Mouse (Mus musculus): ENCODE data around the gene Ypel3.
A peak's percentile ranks its signal among the peaks of the same experiment; 100 is the strongest.

Gene Ypel3

GRCm38 (mm10) chr7:126760391-126760802, 16.4 kb upstream of the Ypel3 start:
- peaks cover 67% of the 10 kb centered on the region for H3K4me1 ChIP-seq (replicated peaks; ENCODE audit: low read depth, low read length)
- peaks cover 46% of the 10 kb centered on the region for H3K36me3 ChIP-seq (ENCODE audit: insufficient read depth, low read length)
- peak overlapping the region; percentile 94 for H3K4me3 ChIP-seq (replicated peaks; ENCODE audit: low read length)
- H3K27me3 ChIP-seq (ENCODE audit: insufficient read depth, low read length), result no peaks in the 10 kb centered on the region
- no peaks in the 10 kb centered on the region for H3K9me3 ChIP-seq (ENCODE audit: low read length)
- TF ChIP-seq CTCF (conservative IDR thresholded peaks at IDR 0.05; ENCODE audit: low read length) (no peak), POU5F1 (IDR thresholded peaks at IDR 0.05; ENCODE audit: borderline replicate concordance, low read length) (no peak), NANOG (IDR thresholded peaks at IDR 0.05; ENCODE audit: borderline replicate concordance, low read length) (no peak)

- TF ChIP-seq CTCF (conservative IDR thresholded peaks at IDR 0.05; ENCODE audit: low read length) (no peak), POU5F1 (IDR thresholded peaks at IDR 0.05; ENCODE audit: borderline replicate concordance, low read length) (no peak), NANOG (IDR thresholded peaks at IDR 0.05; ENCODE audit: borderline replicate concordance, low read length) (no peak)
Observed at GRCm38 (mm10) chr7:126760956-126761355, 15.8 kb upstream of the Ypel3 start.

GRCm38 (mm10) chr7:126761529-126762067, 15.2 kb upstream of the Ypel3 start:
- Histone ChIP-seq H3K4me1 (replicated peaks; ENCODE audit: low read depth, low read length) (peaks cover 79% of the 10 kb centered on the region), H3K27me3 (ENCODE audit: insufficient read depth, low read length) (no peaks in the 10 kb centered on the region), H3K36me3 (ENCODE audit: insufficient read depth, low read length) (peaks cover 58% of the 10 kb centered on the region), H3K4me3 (replicated peaks; ENCODE audit: low read length) (peak overlapping the region; percentile 94), H3K9me3 (ENCODE audit: low read length) (no peaks in the 10 kb centered on the region)
- TF ChIP-seq CTCF (conservative IDR thresholded peaks at IDR 0.05; ENCODE audit: low read length) (no peak), POU5F1 (IDR thresholded peaks at IDR 0.05; ENCODE audit: borderline replicate concordance, low read length) (no peak), NANOG (IDR thresholded peaks at IDR 0.05; ENCODE audit: borderline replicate concordance, low read length) (no peak)

More at GRCm38 (mm10) chr7:126760956-126761355, 15.8 kb upstream of the Ypel3 start:
- Histone ChIP-seq H3K9me3 (ENCODE audit: low read length) (no peaks in the 10 kb centered on the region), H3K27me3 (ENCODE audit: insufficient read depth, low read length) (no peaks in the 10 kb centered on the region), H3K36me3 (ENCODE audit: insufficient read depth, low read length) (peaks cover 51% of the 10 kb centered on the region), H3K4me1 (replicated peaks; ENCODE audit: low read depth, low read length) (peaks cover 73% of the 10 kb centered on the region), H3K4me3 (replicated peaks; ENCODE audit: low read length) (peak overlapping the region; percentile 94)

- TF ChIP-seq NANOG (IDR thresholded peaks at IDR 0.05; ENCODE audit: borderline replicate concordance, low read length) (no peak), POU5F1 (IDR thresholded peaks at IDR 0.05; ENCODE audit: borderline replicate concordance, low read length) (no peak), CTCF (conservative IDR thresholded peaks at IDR 0.05; ENCODE audit: low read length) (no peak)
- Histone ChIP-seq H3K36me3 (ENCODE audit: insufficient read depth, low read length) (peaks cover 67% of the 10 kb centered on the region), H3K4me1 (replicated peaks; ENCODE audit: low read depth, low read length) (peaks cover 86% of the 10 kb centered on the region), H3K9me3 (ENCODE audit: low read length) (no peaks in the 10 kb centered on the region), H3K4me3 (replicated peaks; ENCODE audit: low read length) (peak overlapping the region; percentile 35), H3K27me3 (ENCODE audit: insufficient read depth, low read length) (no peaks in the 10 kb centered on the region)
Observed at GRCm38 (mm10) chr7:126762471-126763008, 14.2 kb upstream of the Ypel3 start.

- no peak for TF ChIP-seq POU5F1 (IDR thresholded peaks at IDR 0.05; ENCODE audit: borderline replicate concordance, low read length)
- no peak for TF ChIP-seq NANOG (IDR thresholded peaks at IDR 0.05; ENCODE audit: borderline replicate concordance, low read length)
- no peak for TF ChIP-seq CTCF (conservative IDR thresholded peaks at IDR 0.05; ENCODE audit: low read length)
- no peaks in the 10 kb centered on the region for H3K9me3 ChIP-seq (ENCODE audit: low read length)
- H3K36me3 ChIP-seq (ENCODE audit: insufficient read depth, low read length), result peaks cover 97% of the 10 kb centered on the region
- H3K4me3 ChIP-seq (replicated peaks; ENCODE audit: low read length), result peak overlapping the region; percentile 55
- H3K27me3 ChIP-seq (ENCODE audit: insufficient read depth, low read length), result no peaks in the 10 kb centered on the region
- H3K4me1 ChIP-seq (replicated peaks; ENCODE audit: low read depth, low read length), result peaks cover 74% of the 10 kb centered on the region
Observed at GRCm38 (mm10) chr7:126765540-126765939, 11.2 kb upstream of the Ypel3 start.

GRCm38 (mm10) chr7:126766201-126766600, 10.6 kb upstream of the Ypel3 start, which contains the start of gene Gdpd3:
Gene Gdpd3 (plus strand): TSS chr7:126766334.
- Histone ChIP-seq H3K9me3 (ENCODE audit: low read length) (no peaks in the 10 kb centered on the region), H3K27me3 (ENCODE audit: insufficient read depth, low read length) (no peaks in the 10 kb centered on the region), H3K4me1 (replicated peaks; ENCODE audit: low read depth, low read length) (peaks cover 74% of the 10 kb centered on the region), H3K36me3 (ENCODE audit: insufficient read depth, low read length) (peaks cover 94% of the 10 kb centered on the region), H3K4me3 (replicated peaks; ENCODE audit: low read length) (peak within 1 kb of the TSS; percentile 55)
- TF ChIP-seq CTCF (conservative IDR thresholded peaks at IDR 0.05; ENCODE audit: low read length) (no peak), POU5F1 (IDR thresholded peaks at IDR 0.05; ENCODE audit: borderline replicate concordance, low read length) (no peak), NANOG (IDR thresholded peaks at IDR 0.05; ENCODE audit: borderline replicate concordance, low read length) (no peak)

- TF ChIP-seq POU5F1 (IDR thresholded peaks at IDR 0.05; ENCODE audit: borderline replicate concordance, low read length) (no peak), NANOG (IDR thresholded peaks at IDR 0.05; ENCODE audit: borderline replicate concordance, low read length) (no peak), CTCF (conservative IDR thresholded peaks at IDR 0.05; ENCODE audit: low read length) (no peak)
- H3K9me3 ChIP-seq (ENCODE audit: low read length), result no peaks in the 10 kb centered on the region
Observed at GRCm38 (mm10) chr7:126767001-126767400, 9.8 kb upstream of the Ypel3 start.

GRCm38 (mm10) chr7:126770784-126771183, 6.0 kb upstream of the Ypel3 start:
- Histone ChIP-seq H3K9me3 (ENCODE audit: low read length) (no peaks in the 10 kb centered on the region), H3K27me3 (ENCODE audit: insufficient read depth, low read length) (no peaks in the 10 kb centered on the region), H3K4me1 (replicated peaks; ENCODE audit: low read depth, low read length) (peaks cover 69% of the 10 kb centered on the region), H3K36me3 (ENCODE audit: insufficient read depth, low read length) (peaks cover 66% of the 10 kb centered on the region), H3K4me3 (replicated peaks; ENCODE audit: low read length) (peak overlapping the region; percentile 62)
- TF ChIP-seq CTCF (conservative IDR thresholded peaks at IDR 0.05; ENCODE audit: low read length) (no peak), NANOG (IDR thresholded peaks at IDR 0.05; ENCODE audit: borderline replicate concordance, low read length) (no peak), POU5F1 (IDR thresholded peaks at IDR 0.05; ENCODE audit: borderline replicate concordance, low read length) (no peak)

More at GRCm38 (mm10) chr7:126767001-126767400, 9.8 kb upstream of the Ypel3 start:
- Histone ChIP-seq H3K4me1 (replicated peaks; ENCODE audit: low read depth, low read length) (peaks cover 71% of the 10 kb centered on the region), H3K4me3 (replicated peaks; ENCODE audit: low read length) (no peak overlapping the region), H3K36me3 (ENCODE audit: insufficient read depth, low read length) (peaks cover 86% of the 10 kb centered on the region), H3K27me3 (ENCODE audit: insufficient read depth, low read length) (no peaks in the 10 kb centered on the region)
